Mouse (Mus musculus) cerebellum, adult 8-10 months (tissue): Measurements from ENCODE around the gene Camk2d.

Experiments
- DNase-seq: peaks from one replicate; pipeline ENCODE4 v3.0.0; 2022

Gene Camk2d

DNA sequence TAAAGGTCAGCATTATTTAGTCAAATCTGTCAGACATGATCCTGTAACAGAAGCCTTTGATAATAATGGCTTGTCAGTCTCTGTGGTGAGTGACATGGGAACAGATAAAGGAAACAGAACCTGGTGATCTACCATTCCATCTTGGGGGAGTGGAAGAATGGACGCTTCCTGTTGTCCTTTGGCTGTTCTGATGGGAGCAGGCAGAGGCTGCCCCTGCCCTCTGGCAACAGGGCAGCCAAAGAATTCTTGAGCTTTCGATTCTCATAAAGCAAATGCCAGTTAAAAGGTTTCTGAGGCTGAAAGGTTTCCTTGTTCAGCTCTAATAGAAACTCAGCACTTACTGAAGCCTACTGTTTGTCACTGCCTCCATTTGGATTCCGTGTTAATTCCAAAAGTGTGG lies 60.1 kb downstream of the Camk2d start:
- DNase-seq, result no peak

DNA sequence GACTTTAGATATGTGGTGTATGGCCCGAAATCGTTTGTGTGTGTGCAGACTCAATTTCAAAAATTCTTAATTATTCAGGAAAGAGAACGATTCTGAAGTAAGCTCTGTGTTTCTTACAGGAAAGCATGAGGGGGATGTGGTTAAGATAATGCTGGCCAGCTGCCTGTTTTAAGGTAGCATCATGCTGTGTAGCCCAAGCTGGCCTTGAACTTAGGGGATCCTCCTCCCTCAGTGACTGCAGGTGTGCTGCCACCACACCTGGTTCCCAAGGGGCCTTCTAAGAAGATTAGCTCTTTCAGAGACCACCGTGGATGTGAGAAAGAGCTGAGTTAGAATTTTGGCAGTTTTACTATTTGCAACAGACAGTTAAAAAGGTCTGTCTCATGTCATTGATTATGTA lies 61.8 kb downstream of the Camk2d start:
- DNase-seq, result no peak

DNA sequence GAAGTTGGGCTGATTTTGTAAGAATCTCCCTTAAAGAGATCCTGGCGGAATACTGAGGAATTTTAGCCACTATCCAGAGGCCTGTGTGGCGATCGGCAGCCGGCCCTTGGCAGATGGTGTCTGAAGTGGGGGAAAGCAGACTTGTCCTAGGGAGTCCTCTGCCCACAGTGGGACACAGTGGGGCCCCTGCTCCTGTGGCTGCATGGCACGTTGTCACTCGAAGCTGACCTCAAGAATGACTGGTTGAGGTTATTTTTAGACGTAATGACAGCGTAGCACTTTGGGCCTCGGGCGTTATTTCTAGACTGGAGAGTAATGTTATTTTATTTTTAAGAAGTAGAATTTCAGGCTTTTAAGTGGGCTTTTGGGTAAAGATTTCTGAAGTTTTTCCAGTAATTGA lies 62.7 kb downstream of the Camk2d start:
- DNase-seq, result no peak

DNA sequence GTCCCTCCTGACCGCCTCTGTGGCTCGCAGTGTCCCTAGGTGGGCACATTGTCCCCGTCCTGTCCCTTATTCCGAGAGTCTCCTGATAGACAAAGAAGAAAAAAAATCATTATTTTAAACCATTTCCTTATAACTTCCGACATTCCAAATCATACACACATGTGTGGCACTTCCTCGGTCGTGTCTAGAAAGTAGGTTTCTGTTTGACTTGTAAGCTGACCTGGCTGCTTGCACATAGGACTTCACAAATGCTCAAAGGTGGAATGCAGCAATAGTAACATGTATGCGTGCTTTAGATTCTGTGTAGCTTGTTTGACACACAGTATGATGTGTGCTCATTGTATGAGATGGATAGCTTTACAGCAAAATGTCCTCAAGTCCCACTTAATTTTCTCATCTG lies 63.1 kb downstream of the Camk2d start:
- DNase-seq, result no peak

DNA sequence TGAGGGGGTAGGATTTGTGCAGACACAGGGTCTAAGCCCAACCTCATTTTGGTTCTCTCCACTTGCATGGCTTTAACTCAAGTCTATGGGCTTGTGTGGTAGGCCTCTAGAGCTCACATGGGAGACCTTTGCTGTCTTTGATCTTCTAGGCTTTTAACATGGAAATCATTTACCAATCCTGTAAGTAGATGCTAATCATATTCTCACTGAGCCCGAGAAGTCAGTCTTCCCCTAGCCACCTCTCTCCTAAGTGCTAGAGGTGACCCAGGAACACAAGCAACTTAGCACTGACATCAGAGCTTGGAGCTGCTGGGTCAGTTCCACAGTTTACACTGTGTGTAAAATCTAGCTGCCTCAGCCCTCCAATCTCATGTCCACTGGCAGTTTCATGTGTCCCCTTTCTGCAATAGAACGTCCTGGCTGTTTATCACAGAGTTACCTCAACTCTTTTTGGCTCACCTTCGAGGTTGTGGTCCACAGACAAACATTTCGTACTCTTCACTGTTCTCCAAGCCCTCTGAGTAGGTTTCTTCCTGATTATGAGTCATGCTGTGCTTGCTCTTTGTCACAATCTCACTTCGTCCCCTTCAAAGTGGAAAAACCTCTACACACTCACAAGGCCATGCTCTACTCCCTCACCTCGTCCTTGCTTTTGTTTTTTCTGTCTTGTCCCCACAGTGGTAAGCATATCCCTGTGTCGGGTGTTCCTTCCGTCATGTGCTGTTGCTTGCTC lies 63.9 kb downstream of the Camk2d start:
- DNase-seq, result no peak

DNA sequence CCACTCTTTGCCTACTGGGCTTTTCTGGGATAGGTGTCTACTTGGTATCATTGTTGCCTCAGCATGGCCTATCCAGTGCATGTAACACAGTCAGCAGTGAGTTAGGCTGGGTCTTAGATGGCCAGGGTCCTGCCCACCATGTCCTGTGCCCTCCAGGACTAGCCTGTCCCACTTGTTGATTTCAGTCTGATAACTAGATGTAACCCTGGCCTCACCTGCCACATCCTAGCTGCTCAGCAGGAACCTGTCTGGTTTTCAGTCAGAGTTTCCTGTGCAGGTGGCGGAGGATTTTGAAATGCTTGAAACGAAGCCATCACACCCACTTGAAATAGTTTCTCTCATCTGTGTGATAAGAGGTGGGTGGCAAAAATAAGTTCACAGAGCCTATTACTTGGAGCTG lies 64.5 kb downstream of the Camk2d start:
- no peak for DNase-seq

DNA sequence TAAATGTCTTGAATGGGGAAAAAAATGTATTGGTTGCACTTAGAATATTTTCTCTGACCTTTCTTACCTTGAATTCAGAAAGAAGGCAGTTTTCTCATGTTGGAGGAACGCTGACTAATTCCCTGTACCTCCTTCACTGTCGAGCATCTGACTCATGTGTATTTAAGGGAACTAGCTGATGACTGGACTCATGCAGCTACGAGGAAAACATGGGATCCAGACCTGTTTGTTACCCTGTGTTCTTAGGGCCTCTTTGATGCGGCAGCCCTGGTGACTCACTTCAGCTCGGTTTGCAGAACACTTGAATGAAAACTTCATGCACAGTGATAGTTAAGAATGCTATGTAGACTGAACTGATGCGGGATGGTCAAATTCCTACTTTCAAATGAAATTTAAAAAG lies 64.9 kb downstream of the Camk2d start:
- DNase-seq, result no peak

DNA sequence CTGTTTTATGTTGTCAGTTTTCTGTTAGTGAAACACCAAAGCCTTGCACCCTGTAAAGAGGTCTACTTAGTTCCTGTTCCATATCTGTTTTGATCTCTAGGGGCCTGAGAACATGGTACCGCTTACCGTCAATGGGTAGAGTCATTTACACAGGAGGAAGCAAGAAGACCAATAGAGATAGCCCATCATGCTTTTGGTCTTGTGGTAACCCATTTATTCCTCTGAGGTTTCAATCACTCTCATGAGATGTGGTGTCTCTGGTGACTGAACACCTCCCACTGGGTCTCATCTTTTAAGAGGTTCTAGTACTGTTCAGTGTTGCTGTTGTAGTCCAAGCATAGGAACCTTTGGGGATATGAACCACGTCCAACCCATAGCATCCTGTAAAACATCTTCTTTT lies 65.8 kb downstream of the Camk2d start:
- no peak for DNase-seq

DNA sequence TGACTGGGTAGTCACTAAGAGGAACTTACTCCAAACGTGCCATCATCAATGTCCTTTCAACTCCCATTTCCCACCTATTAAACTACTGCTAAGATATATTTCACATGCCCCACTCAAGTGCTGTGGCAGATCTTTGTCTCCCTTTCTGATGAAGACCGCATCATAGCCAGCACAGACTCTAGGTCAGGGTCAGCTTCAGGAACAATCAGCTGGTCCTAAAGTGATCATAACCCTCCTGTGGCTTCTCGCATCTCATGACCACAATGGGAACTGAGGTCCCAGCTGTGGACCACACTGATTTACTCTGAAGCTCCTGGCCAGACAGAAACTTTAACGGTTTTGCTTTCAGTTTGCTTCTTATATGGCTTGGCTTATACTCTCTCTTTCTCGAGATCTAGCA lies 67.3 kb downstream of the Camk2d start:
- DNase-seq, result no peak

DNA sequence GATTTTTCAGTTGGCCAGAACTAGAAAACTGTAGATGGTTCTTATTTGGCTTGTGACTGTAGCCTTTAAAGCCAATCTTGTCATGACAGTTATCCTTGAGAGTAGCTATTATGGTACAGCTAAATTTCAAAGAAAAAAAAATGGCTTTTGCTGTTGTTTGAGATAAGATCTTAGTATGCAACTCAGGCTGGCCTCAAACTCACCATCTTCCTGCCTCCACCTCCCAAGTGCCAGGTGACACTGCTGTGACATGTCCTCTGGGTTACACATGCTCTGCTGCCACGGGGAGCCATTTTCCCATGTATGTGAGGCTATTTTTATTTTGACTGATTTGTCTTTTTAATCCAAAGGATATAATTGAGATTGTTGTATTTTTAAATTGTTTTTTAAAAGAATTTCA lies 69.8 kb downstream of the Camk2d start:
- DNase-seq, result no peak

DNA sequence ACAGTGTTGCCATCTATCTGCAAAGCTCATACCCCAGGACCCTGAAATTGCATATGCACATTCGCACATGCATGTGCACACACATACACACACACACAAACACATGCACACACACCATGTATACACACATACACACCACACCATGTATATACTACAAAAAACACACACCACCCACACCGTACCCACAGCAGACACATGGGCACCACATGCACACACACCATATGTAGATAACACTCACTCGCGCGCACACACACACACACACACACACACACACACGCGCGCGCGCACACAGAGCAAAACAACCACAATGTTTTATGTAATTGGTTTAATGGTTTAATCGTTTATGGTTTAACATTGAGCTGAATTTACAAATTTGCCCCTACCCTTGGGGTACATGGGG lies 70.9 kb downstream of the Camk2d start:
- DNase-seq, result no peak

DNA sequence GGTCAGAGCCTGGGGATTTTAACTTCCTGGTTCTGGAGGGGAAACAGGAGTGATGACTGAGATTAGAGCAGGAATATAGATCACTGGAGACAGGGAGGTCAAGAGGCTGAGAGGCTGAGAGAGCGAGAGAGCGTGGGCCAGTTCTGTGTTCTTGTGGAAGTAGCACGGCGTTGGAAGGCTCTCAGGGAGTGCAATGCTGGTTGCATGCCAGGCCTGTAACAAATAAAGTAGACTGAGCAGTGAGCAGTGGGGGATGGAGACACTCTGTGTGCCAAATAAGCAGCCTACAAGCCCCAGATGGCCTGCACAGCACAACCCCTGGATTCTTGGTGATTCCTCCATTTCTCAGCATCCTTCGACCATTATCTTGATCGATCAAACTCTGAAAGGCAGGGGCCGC lies 71.3 kb downstream of the Camk2d start:
- peak; percentile 45 for DNase-seq

DNA sequence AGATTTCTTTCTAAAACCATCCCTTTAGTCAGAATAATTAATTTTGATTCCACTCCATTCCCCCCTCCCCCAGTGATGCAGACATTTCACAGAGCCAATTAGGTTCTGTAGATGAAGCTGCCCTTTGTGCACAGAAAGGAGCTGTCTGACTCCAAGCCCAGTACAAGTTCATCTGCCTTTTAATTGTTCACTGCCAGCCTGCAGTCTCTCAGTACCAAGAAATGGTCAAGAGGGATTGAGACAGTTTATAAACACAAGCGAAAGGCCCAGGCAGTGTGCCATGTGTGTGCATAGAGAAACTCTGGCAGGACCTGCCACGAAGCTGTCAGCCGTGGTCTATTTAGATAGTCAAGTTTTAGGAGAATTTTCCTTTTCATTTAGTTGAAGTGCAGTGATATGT lies 72.0 kb downstream of the Camk2d start:
- DNase-seq, result peak; percentile 39

DNA sequence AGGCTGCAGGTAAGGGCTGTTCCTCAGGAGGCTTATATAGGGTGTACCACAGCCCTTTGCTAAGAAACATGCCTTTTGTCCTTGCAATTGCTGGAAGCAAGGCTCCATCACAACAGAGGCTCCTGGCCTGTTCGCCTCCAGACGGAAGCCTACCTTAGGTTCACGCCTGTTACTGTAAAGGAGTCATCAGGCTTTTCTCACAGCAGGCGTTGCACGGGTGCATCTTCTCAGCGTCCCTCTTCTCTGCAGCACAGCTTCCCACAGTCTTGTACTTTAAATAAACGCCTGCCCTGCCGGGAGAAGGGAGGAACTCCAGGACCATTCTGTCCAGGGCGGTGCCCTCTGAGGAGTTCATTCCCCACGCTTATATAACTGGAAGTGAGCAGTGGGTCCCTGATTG lies 72.6 kb downstream of the Camk2d start:
- DNase-seq, result no peak

DNA sequence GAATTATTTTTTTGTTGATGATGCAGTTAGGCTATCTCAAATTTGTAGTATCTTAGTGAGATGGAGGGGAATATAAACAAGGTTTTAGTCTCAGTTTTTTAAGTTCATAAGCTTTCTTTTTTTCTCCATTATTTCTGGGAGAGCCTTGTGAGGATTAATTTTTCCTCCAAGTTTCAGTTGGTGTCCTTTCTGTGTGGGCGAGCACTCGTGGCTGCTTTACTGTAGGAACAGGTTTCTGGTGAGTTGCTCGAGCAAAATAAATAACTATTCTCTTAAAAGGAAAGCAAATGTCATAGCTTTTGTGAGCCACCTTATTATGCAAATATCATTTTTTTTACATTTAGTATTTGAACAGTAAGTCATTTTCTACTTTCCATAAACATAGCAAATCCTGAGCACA lies 74.3 kb downstream of the Camk2d start:
- no peak for DNase-seq

DNA sequence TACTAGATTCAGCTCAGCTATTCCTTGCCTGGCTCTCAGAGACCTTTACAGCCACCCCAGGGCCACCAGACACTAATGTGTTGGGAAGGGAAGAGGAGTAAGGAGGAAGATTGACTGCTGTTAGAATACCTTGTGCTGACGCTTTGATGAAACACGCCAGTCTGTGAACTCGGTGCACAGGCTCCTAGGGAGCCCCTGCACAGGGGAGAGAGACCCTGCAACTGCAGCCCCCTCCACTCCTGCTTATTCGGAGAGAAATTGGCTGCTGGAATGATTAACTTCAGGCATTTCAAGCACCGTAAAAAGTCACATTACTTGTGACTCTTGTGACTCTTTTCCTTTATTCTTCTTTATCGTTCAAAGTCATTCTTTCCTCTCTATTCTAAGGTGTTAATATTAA lies 75.2 kb downstream of the Camk2d start:
- no peak for DNase-seq

DNA sequence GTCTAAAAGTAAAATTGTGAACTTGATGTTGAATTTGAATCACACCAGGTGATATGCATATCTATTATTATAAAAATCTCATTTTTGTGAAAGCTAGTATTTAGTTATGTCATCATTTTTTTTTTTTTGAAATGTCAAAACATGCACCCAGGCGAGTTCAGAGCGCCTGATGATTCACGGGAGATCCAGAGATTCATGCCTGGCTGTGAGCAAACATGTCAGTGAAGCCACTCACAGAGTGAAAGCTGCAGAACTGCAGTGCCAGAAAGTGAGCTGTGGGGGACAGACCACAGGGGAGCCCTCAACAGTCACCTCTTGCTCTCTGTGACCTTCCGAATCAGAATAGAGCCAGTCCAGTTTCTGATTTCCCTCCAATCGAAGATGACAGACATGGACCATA lies 84.9 kb downstream of the Camk2d start:
- DNase-seq, result no peak

DNA sequence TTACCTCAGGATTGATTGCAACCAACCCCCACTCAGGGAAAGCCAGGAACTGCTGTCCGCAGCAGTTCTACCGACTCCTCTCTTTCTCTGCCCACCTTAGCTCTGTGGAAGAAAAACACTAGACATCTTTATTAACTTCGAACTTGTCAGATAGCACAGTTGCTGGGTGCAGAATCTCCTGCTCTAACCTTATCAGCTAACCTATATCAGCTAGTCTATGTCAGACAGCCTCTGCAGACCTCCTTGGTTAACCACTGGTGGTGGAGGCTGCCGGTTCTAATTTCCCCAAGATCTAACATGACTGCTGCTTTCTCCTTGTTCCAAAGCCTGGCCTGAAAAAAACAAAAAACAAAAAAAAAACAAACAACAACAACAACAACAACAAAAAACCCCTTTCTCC lies 85.9 kb downstream of the Camk2d start:
- DNase-seq, result no peak

DNA sequence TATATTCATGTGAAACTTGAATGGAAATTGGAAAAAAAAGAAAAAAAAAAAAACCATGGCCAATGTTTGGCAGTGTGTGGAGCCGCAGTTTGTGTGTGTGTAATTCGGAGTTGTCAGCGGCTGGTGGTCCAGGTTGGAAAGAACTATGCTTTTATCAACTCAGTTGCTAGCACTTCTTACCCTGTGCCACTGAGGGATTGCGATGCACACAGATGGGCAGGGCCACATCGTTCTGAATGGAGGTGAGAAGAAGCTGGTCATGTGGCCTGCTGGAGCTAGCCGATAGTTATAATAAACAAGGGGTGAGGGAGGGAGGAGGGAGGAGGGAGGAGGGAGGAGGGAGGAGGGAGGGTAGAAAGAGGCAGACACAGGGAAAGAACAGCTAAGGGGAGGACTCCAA lies 89.3 kb downstream of the Camk2d start:
- DNase-seq, result no peak

DNA sequence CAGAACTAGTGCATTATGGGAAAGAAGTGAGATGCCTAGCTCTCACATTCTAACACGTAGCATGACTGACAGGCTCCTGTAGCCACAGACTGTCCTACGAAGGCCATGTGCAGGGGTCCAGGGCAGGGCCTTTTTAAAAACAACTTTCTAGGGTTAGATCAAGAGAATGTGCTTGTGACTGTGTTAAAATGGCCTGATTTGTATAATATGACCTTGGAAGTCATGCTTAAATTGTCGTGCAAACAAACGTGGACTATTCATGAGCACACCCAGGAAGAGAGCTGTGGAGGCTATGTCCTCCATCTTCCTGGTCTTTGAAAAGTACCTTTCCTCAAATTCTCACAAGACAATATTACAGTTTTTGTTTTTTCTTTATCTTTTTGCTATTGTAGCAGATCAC lies 91.0 kb downstream of the Camk2d start:
- no peak for DNase-seq

DNA sequence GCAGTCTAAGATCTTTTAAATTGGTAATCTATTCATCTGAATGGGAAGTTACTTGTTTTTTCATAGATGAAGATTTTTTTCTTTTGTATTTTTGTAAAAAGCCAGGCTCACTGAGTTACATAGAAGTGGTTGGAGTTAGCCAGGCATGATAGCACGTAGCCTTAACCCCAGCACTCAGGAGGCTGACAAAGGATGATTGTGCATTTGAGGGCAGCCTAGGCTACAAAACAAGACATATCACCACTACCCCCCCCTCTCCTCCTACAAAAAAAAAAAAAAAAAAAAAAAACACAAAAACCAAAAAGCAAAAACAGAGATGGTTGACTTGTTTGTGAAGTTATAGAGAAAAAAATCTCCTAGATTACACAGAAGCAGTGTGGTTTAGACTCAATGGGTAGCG lies 92.4 kb downstream of the Camk2d start:
- no peak for DNase-seq

DNA sequence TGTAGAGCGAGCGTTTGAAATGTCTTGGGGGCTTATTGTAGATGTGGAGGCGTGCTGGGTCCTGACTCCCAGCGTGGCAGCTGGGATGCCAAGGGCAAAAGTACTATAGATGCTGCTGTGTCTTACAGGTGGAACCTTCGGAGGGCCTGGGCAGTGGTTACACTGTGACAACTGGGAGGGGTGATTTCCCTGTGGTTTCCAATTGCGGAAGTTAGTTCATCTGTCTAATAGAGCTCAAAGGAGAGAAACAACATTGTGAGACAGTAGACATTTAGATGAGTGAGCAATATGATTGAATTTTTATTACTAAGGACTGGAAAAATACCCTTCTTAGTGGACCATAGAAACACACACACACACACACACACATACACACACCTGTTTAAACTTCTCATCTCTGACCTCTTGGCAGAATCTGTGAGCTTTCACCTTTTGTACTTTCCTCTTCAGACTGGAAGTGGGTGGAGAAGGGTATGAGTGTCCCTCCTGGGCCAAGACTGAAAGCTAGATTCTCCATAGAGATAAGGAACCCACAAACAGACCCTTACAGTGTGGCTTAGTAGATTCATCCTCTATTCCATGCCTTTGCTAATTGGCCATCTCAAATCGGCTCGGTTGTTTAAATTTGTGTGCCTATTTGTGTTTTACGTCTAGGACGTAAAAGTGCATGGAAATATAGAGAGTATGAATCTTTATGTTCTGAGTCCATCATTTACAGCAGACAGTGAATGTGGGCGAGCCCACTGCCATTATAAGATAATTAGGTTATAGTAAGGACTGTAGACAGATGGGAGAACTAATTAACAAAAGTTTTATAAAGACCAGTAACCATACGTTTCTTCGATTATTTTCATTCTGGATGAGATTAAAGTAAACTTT lies 94.8 kb downstream of the Camk2d start:
- DNase-seq, result no peak

DNA sequence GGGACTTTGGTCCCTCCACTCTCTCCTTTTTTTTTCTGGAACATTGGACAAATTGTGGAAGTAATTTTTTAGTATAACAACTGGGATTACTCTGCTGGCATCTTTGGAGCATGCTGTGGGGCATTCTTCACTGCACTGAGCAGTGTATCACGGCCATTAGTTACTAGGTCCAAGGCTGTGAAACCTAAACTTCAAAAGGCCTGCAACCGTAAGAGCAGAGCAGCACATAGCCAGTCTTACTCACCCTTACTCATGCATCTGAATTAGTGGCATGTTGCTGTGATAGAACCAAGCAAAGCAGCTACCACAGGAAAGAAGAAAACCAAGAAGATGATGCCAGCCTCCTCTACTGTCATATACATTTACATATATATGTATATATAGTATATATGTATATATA lies 95.5 kb downstream of the Camk2d start:
- DNase-seq, result no peak

DNA sequence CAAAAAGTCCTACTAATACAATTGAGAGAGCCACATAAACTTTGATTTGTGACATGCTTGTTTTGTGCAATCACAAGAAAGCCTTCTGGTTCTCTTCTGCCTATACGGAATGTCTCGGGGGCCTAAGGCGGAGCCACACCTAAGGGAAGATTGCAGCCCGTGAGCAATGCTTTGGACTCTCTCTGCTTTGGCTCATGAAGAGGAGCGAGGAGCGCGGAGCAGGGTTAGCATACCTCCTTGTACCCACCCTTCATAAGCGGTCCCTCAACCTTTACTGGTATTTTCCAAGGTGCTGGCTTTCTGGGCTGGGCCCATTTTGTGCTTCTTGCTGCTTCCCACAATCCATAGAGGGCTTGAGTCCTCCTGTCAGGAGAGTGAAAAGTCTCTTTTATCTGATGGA lies 96.7 kb downstream of the Camk2d start:
- no peak for DNase-seq

DNA sequence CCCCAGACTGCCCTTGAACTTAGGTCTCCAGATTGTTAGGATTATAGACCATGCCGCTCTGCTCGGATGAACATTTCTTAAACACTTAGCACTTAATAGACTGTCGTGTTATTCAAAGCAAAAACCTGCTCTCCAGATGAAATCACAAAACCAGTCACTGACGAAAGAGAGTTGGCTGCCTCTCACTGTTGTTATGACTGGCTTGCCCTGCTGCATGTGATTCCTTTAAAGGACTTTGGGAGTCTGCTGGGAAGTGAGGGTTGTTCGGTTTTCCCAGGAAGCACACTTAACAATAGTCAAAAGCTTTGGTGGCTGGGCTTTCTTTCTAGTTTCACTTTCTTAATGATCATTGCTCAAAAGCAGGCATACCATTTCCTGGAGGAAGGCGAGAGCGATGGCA lies 97.2 kb downstream of the Camk2d start:
- no peak for DNase-seq
